Mouse (Mus musculus) adipose tissue, adult 10 weeks (tissue): Measurements from ENCODE around the gene Ccdc152. TPM values are rescaled to one million over a fixed set of nuclear protein-coding genes. Genes with fewer than 3 reads are reported as not detected.

Experiments used
- polyA plus RNA-seq: library from polyadenylated mRNA; stranded (reverse); fragments of 350-450 nt; fragmentation: Illumina TruSeq; extraction: RNeasy Lipid Tissue Mini Kit (QIAGEN cat#74804); gene quantifications from one replicate; pipeline ENCODE4 v1.2.3, GENCODE M21; 2014; ENCODE audit warnings: low read depth, low replicate concordance

Gene Ccdc152
- 0.29 TPM for polyA plus RNA-seq

DNA sequence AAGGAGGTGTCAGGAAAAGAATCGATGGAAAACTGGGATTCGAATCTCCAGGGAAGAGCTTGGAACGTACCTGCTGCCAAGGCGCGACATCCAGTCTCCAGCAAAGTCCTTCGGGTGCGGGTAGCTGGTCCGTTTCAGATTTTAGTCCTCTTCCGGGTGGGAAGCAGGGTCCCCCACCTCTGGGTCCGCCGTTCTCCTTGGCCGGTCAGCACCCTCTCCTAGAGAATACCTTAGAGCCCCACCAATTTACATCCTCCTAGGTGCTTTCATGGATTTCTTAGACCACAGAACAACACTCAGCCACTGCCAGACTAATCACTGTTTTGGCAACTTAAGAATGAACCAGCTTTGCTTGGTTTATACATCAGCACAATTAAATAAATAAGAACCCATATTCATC, at the start of gene Ccdc152:
Gene Ccdc152 (minus strand): TSS at position 101 of the 400 bp plus-strand sequence.

DNA sequence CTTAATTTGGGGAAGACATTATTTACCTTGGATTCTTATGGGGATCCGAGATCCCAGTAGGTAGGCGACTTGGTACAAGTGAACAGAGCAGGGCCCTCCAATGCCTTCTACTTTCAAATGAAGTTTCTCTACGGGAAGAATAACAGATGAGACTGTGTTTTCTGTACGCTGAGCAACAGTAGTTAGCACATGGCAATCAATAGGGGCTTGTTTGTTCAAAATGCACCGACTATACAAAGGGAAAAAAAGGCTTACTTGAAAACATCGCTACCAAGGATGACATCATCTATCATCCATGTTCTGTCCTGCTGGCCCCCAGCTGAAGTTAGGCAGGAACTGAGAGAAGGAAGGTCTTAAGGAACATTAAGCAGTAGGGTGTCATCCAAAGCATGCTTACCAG, 35.1 kb downstream of the Ccdc152 start, which contains the start of gene Selenop:
Gene Selenop (plus strand): TSS at position 301 of the 400 bp plus-strand sequence.

Other genes with a start within 250 kb of the Ccdc152 start
- gene Selenop, start 35.0 kb downstream of the Ccdc152 start, polyA plus RNA-seq, result 742 TPM